Mouse (Mus musculus): ENCODE results near the gene Cmip.

The Cmip gene

DNA sequence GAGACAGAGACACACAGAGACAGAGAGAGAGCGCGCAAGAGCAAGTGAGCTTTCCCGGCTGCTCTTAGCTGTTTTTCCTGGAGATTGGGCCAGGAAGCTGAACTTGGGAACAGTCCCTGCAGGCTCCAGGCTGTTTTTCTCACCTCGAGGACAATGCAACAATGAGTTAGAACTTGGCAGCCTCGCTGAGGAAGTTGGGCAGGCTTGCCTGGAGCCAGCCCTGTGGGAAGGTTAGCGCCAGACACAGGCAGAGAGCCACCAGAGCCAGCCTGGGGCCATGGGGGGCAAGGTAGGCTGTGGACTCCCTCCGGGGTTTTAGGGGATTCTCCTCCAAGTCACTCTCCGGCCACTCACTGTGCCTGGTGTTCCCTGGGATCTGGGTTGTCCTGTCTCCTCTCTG is 123.9 kb downstream of the Cmip start:
- no peak for DNase-seq (ENCODE audit: low spot score)

DNA sequence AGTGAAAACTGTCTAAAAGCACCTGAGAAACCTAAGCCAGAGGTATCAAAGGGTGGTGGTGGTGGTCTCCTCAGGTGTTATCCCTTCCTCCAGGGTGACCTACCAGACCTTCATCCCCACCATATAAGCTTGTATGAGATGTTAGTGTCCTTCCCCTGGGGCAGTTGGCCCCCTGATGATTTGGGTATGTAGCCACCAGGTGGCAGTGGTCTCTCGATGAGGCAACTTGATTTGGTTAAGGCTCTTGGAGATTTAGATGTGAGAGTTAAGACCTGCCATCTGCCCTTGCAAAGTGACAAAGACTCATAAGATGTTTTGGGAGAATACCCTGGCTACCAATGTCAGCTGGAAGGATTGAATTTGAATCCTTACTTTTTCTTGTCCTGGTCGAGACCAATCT is 129.3 kb downstream of the Cmip start:
- DNase-seq (ENCODE audit: low spot score), result no peak

DNA sequence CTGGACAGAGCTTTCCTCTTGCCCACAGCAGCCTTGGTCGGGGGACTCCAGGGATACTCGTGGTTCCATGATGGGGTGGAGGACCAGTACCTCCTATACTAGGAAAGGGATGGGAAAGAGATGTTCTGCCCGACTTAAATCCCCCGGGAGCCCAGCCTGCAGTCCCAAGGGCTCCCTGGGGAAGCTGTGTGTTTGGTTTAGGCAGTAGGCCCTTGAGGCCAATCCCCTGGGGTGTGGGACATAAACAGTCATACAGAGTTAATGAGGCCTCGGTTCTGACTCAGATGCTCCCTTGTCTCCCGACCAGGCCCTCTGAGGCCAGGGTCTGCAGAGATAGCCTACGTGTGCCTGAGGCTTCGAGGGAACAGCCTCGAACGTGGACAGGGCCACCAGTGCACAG is 130.8 kb downstream of the Cmip start:
- DNase-seq (ENCODE audit: low spot score), result no peak

DNA sequence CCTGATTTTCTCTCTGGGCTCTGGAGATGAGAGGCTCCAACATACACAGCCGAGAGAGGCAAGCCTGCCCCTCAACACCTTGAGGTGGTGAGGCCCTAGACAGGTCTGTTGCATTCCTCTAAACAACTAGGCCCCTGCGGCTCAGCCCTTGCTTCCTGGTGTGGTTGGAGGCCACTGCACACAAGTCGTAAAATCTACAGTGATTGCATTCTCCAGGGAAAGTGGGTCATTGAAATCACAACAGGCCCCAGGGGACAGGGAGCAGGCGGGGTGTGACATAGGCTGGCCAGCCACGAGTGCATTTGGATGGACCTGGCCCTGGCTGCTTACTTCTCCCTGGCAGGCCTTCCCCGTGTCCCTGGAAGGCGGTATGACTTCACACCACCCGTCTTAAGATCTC is 131.5 kb downstream of the Cmip start:
- DNase-seq (ENCODE audit: low spot score), result no peak

DNA sequence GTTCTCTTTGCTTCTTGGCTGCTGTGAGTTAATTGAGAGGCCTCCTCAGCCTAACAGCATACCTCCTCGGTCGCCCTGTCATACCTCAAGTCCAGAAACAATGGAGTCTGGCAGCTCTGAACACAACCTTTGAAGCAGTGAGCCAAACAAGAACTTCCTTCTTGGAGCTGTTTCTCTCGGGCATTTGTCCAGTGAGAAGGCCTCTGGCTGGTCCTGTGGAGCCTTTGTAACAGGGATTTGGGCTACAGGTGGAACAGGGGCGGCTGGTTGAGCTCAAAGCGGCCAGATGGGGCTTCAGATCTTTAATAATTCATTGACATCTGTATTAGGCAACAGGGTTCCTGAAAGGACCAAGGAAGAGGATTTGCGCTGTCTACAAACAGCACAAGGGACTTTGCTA is 137.0 kb downstream of the Cmip start:
- no peak for DNase-seq (ENCODE audit: low spot score)

DNA sequence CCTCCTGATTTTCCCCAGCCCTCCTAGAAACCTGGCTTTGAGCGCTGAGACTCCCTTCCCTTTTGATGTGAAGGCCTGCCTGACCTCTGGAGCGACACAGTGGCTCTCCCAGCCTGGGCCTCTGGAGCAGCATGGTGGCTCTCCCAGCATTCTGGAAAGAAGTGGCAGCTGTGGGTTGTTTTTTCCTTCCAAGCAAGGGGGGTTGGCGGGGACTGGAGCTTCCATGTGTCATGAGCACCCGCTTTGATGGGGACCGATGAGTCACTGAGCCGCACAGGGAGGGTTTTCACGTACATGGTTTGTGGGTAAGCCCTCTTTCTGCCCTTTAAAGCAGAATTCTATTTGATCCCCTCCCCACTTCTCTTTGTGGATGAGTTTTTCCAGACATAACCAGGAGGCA is 138.2 kb downstream of the Cmip start:
- no peak for DNase-seq (ENCODE audit: low spot score)

DNA sequence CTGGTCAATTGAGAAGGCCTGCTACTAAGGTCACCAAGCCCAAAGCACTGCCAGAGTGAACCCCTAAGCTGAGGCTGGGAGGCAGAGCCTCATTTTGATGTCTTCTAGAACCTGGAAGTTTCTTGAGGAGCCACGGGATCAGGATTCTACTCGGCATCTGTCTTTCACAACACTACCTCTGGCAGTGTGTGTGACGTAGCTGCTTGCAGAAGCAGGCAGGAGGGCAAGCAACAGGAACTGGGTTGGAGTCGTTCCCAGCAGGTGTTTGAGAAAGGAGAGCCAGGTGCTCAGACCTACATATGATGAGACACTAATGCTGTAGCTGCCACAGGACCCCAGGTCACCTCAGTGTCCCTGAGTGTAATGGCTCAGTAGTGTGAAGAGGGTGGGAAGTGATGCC is 140.0 kb downstream of the Cmip start:
- DNase-seq (ENCODE audit: low spot score), result no peak

DNA sequence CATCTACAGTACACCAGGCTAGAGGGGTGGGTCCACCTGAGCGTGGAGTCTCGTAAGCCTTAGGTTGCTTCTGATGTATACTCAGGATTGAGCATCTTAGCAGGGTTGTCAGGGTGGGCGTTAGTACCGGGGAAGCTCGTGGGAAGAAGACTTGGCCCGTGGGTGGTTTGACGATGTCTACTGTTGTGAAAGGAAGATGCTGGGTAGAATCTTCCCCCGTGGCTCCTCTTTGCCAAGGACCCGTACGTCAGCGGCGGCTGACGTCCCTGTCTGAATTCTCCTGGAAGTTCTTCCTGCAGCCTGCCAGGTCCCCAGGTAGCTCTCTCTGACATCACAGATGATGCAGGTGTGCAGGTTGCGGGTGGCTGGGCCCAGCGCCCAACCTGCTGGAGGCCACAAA is 140.9 kb downstream of the Cmip start:
- DNase-seq (ENCODE audit: low spot score), result no peak

DNA sequence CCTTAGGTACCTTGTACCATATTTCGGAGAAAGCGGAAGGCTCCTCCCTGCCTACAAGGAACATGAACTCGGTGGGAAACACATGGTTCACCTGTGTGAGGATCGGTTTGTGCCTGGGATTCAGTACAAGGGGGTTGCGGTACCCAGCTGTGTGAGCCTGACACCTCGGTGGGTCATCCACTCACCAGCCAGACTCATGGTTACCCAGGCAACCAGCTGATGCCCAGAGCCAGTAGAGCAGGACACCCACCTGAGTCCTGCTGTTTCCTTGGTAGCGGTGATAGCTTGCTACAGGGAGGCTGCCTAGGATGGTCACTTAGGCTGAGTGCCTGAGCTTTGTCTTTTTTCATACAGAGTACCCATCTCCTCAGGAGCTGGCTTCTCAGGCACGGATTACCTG is 142.4 kb downstream of the Cmip start:
- DNase-seq (ENCODE audit: low spot score), result no peak

DNA sequence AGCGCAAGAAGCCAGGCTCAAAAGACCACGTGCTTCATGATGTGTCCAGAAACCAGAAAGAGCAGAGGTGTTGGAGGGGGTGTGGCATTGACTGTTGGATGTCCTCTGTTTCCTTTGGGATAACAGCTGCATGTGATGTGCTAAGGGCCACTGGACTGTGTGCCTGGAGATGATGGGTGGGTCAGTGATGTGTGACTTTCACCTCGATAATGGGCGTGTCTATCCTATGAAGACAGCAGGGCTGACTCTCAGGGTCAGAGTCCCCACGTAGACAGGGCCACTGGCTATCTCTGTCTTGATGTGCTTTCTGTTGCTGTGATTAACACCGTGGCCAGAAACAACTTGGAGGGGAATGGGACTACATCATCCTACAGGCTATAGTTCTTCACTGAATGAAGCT is 144.0 kb downstream of the Cmip start:
- DNase-seq (ENCODE audit: low spot score), result no peak

DNA sequence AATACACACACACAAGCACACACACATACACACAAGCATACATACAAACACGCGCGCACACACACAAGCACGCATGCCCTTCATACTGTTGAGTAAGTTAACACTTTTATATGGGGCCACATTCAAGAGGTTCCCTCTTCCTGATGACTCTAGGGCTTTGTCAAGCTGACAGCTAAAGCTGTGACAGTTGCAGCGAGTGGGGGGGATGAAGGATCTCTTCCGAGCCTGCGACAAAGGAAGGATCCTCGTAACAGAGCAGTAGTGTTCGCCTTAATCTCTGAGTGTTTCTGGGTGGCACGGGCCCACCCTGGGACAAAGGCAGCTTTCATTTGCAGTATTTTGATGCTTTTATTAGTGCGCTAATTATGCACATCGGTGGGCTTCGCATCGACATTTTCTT is 145.0 kb downstream of the Cmip start:
- DNase-seq (ENCODE audit: low spot score), result no peak

DNA sequence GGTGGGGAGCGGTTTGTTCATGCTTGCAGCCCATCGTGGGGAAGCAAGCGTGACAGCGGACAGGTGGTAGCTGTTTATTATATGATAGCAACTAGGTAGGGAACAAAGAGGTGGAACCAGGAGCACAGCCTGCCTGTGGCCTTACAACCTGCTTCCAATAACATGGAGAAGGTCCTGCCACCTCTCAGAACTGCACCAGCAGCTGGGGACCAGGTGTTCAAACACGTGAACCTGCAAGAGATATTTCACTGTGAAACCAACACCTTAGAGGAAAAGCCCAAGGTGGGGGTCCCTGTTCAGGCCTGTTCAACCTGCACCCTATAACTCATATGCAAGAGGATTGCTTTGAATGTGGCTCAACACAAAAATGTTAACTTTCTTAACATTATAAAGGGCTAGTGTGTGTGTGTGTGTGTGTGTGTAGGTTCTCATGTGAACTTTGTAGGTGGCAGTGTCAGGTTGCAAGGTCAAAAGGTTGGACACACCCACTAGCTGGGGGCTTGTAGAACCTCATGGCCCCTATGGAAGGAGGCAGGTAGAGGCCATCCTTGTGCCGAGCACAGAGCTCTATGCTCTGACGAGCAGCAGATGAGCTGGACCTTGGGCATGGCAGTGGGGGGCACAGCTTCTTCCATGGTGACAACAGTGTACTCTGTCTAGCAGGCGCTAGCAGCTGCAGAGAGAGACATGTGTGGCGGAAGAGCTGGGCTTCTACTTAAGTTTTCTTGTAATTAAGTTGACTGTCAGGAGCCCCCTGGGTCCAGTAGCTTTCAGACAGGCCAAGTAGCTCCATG is 146.2 kb downstream of the Cmip start:
- DNase-seq (ENCODE audit: low spot score), result no peak

DNA sequence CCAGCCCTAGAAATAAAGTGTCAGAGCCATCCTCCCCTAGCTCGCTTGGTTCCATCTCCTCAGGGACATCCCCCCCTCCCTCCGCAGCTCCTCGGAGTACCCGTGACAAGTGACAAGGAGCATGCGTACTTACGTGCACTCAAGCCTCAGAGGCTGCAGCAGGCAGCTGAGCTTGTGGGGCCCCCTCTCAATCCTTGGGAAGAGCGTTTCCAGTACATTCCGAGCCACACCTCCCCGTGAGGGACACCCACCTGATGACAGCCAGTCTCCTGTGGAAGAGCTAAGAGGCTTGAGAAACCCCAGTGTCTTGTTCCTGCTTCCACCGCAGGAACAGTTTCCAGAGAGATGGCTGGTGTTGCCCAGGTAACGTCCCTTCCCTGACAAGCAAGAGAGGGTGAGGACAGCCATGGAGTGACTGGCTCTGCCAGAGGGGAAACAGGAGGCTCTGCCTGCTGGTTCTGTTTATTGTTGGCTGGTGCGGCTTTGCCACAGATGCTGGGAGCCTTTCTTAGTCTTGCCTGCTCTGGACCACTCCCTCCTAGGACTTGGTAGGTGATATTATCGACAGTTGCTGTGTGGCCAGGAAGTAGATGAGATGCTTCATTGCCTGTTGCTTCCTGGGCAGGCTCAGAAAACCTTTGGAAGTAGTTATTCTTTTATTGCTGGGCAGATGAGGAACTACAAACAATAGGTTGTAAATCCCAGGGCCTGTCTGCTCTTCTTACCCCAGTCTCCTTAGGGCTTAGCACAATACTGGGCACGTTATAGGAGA is 147.0 kb downstream of the Cmip start:
- DNase-seq (ENCODE audit: low spot score), result no peak

DNA sequence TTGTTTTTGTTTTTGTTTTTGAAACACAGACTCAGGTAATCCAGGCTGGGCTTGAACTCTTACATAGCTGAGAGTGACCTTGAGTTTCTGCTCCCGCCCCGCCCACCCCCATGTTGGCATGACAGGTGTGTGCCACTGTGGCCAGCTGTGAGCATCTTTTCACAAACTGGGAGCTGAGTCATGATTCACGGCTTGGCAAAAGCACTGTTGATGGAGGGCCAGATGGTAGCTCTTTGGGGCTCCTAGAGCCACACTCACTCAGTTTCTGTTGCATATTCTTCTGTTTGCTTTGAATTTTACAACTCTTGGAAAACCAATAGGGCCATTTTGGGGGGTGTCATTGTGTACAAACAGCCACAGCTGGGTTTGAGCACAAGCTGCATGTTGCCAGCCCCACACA is 149.2 kb downstream of the Cmip start:
- no peak for DNase-seq (ENCODE audit: low spot score)

DNA sequence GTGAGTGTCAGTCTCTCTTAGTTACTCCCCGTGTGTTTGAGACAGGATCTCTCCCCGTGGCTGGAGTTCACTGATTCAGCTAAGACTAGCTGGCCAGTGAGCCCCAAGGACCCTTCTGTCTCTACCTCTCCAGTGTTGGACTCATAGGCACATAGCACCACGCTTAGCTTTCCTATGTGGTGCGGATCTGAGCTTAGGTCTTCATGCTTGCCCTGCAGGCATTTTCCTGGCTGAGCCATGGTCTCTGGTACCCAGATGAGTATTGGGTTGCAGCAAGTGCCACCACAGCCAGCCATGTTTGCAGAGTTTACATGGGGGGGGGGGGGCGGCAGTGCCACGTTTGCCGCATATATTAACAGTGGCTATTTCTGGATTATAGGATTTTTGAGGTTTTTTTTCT is 151.8 kb downstream of the Cmip start:
- DNase-seq (ENCODE audit: low spot score), result no peak

DNA sequence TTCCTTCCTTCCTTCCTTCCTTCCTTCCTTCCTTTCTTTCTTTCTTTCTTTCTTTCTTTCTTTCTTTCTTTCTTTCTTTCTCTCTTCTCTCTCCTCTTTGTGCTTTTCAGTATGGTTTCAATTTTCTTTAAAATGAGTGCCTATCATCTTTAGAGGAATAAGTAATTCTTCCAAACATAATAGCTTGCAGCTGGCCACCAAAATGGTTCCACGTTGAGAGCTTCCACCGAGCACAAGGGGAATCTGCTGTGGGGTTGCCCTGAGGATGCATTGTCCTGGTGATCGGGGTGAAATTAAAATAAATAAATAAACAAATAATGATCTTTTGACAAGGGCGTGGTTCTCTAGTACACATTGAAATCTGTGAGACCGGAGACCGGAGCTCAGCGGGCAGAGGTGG is 152.2 kb downstream of the Cmip start:
- DNase-seq (ENCODE audit: low spot score), result no peak

DNA sequence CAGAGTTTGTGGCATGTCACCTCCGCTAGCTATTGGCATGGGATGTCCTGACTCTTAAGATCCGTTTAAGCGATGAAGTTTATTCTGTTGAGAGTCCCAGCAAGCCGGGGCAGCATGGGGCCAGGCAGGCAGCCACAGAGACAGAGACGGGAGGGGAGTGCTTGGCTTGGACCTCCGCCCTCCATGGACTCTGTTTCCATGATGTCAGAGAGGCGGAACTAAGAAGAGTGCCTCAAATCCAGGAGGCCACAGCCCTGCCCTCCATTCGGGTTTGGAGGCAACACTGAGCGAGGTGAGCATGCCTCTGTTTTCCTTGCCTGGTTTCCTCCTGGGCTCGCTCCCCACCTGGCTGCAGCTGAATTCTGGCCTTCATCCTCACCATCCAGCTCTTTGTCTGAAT is 153.5 kb downstream of the Cmip start:
- no peak for DNase-seq (ENCODE audit: low spot score)

DNA sequence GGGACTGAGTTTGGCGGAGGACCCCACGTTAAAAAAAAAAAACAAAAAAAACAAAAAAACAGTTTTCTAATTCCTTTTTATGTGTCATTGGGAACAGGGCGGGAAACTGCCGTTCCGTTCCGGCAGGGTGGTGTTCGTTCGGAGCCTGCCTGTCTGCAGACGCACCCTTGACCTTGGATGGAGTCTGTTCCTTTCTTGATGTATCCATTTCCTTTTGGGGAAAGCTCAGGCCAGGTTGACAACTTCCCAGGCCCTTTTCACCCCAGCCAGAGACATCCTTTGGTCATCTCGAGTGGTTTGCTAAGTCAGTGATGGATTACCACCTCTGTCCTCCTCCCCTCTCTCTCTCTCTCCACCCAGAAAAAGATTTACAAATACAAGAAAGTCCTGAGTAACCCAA is 154.0 kb downstream of the Cmip start:
- no peak for DNase-seq (ENCODE audit: low spot score)

DNA sequence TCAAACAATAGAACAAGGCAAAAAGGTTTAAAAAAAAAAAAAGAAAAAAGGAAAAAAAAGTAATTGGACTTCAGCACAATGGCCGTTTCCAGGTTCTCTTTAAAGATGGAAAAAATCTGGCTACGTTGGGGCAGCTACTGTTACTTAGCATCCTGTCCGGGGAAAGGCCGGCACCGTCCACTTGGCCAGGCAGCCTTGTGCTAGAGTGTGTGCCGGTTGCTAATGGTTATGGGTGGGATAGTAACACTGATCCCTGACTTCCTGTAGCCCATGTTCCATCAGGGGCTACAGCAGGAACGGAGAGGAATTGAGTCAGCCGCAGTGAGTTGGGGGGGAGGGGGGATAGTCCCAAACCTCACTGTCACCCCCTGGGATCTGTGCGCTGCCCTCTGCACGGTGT is 155.4 kb downstream of the Cmip start:
- DNase-seq (ENCODE audit: low spot score), result no peak

DNA sequence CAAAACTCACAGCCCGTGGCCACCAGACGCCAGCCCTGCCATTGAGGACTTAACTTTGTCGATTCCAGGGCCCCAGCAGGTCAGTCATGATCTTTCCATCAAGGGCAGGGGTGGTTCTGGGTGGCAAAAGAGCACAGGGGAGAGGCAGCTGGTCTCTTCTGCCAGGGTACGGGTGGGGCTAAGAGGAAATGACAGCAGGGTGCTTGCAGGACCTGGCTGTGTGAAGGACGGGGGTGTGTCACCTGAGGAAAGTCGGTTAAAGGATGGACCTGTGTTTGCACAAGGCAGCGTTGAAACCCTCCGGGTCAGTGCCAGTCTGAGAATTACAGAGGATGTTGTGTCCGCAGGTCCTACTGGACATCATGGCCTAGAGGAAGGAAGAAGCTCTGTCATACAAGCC is 161.0 kb downstream of the Cmip start:
- no peak for DNase-seq (ENCODE audit: low spot score)

DNA sequence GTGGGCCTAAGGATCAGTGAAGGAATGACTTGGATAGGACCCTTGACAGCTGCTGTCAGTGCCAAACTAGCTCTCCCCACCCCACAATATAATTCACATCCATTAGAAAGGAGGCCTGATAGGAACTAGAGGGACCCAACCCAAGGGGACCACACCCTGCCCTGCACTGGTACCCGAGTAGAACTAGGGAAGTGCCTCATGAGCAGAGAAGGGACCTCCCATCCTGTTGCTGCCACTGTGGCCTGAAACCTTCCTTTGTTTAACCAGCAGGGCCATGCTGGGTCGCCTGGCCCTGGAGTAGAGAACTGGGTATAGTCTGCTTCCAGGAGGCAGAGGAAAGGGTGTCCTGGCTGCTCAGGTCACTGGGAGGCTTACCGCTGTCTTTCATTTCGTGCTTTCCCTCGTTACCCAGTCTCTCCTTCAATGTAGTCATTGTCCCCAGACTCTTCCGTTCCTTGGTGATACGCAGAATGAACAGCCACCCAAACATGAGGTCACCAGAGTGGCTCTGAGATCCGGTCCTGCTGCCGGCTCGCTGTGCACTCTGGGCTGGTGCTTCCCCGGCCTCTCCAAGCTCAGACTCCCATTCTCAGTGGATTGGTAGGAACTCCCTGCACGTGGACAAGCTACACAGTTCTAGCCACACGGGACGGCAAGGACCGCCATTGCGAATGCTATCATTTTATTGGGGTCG is 164.1 kb downstream of the Cmip start:
- no peak for DNase-seq (ENCODE audit: low spot score)

DNA sequence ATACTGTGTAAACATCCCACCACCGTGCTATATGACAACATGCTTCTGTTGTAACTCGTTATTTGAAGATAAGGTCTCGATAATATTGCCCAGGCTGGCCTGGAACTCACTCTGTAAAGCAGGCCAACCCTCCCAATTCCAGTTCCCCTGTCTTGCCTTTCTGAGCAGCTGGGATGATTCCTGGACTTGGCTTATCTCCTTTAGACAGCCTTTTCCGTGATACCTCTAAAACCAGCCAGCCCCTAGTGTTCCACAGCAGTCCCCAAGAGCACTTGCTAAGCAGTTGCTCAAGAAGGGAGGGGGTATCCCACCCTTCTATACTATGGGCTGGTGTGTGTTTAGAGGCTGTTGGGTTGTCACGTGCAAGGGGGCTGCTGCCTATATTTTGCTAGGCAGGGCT is 165.0 kb downstream of the Cmip start:
- no peak for DNase-seq (ENCODE audit: low spot score)

DNA sequence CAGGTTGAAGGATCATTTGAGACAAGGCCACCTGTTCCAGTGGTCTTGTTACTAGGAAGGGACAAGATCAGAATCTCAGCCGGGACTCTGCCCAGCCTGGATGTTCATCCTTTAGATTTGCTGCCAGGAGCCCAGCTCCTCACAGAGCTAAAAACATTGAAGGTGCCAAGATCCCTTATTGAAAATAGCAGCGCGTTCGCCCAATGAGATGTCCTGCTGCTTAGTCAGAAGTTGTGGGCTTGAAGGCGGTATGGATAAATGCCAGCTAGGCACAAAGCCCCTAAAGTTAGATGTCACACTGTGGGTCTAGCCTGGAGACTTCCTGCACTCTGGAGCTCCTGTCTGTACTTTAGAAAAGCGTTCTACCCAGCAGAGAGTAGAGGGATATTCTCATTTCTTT is 165.5 kb downstream of the Cmip start:
- DNase-seq (ENCODE audit: low spot score), result no peak
